In genomic region chr2:51285632-51286031, GRCm38 (mm10) we compare ENCODE assay signal across 23 mouse cellular contexts.
A peak's percentile ranks its signal among the peaks of the same experiment; 100 is the strongest.
DNase-seq lines count a peak whose midpoint lies in the region; ATAC-seq lines count a peak whose summit lies in the region.
"Had no signal": no experiment of that assay in that cellular context is flagged by ENCODE, and none has a peak within 500 bp of the region (broad histone marks: within the 10 kb centered on the region; RNA-seq: fewer than 3 reads in every experiment).

No protein-coding gene starts in this region.

- 76% methylated on average over 1 of the region's 1 CpGs for WGBS in forebrain, embryonic 13.5 days
- 76% methylated on average over 1 of the region's 1 CpGs for WGBS in forebrain, embryonic 11.5 days
- 72% methylated on average over 1 of the region's 1 CpGs for WGBS in forebrain, embryonic 16.5 days
- 76% methylated on average over 1 of the region's 1 CpGs for WGBS in forebrain, embryonic 12.5 days
- 25% methylated on average over 1 of the region's 1 CpGs for WGBS in lung, embryonic 16.5 days

- no peak overlapping the region for H3K4me2 ChIP-seq in forebrain, embryonic 13.5 days
- H3K4me2 ChIP-seq in forebrain, embryonic 11.5 days (ENCODE audit: low read depth, low read length, severe bottlenecking) = no peak overlapping the region
- no peak overlapping the region for H3K4me2 ChIP-seq in forebrain, embryonic 16.5 days (ENCODE audit: low read length)
- no peak overlapping the region for H3K4me2 ChIP-seq in forebrain, embryonic 12.5 days
- H3K4me2 ChIP-seq in lung, embryonic 16.5 days (ENCODE audit: low read depth, low read length) = no peak overlapping the region
- H3K4me2 ChIP-seq: embryonic facial prominence, embryonic 12.5 days; heart, embryonic 11.5 days; hindbrain, embryonic 12.5 days; hindbrain, embryonic 15.5 days had no signal

- no peak overlapping the region for H3K4me3 ChIP-seq in forebrain, embryonic 13.5 days
- H3K4me3 ChIP-seq in forebrain, embryonic 11.5 days (ENCODE audit: low read depth, low read length) = no peak overlapping the region
- H3K4me3 ChIP-seq in forebrain, embryonic 16.5 days (replicated peaks; ENCODE audit: low read length) = no peak overlapping the region
- H3K4me3 ChIP-seq in forebrain, embryonic 12.5 days (replicated peaks) = no peak overlapping the region
- no peak overlapping the region for H3K4me3 ChIP-seq in lung, embryonic 16.5 days (ENCODE audit: low read length)
- H3K4me3 ChIP-seq: embryonic facial prominence, embryonic 12.5 days; erythroblast, embryonic 14.5 days; gastrocnemius, adult 2 months; hindbrain, embryonic 12.5 days; hindbrain, embryonic 15.5 days had no signal

- H3K4me1 ChIP-seq in forebrain, embryonic 13.5 days = peaks cover 15% of the 10 kb centered on the region
- H3K4me1 ChIP-seq in forebrain, embryonic 11.5 days (replicated peaks; ENCODE audit: control insufficient read depth, insufficient read depth, low read length) = no peaks in the 10 kb centered on the region
- H3K4me1 ChIP-seq in forebrain, embryonic 16.5 days (replicated peaks; ENCODE audit: control insufficient read depth, insufficient read depth, low read length) = peaks cover 7% of the 10 kb centered on the region
- H3K4me1 ChIP-seq in forebrain, embryonic 12.5 days = peaks cover 8% of the 10 kb centered on the region
- H3K4me1 ChIP-seq in lung, embryonic 16.5 days (replicated peaks; ENCODE audit: control insufficient read depth, insufficient read depth, low read length) = no peaks in the 10 kb centered on the region; the same call in 1 of the 2 replicates
- H3K4me1 ChIP-seq: embryonic facial prominence, embryonic 12.5 days had no signal

- H3K9me3 ChIP-seq in forebrain, embryonic 13.5 days (replicated peaks) = no peaks in the 10 kb centered on the region
- no peaks in the 10 kb centered on the region for H3K9me3 ChIP-seq in forebrain, embryonic 11.5 days (ENCODE audit: control insufficient read depth, low read length)
- H3K9me3 ChIP-seq in forebrain, embryonic 16.5 days (ENCODE audit: control insufficient read depth, low read length) = no peaks in the 10 kb centered on the region
- H3K9me3 ChIP-seq in forebrain, embryonic 12.5 days = no peaks in the 10 kb centered on the region
- H3K9me3 ChIP-seq in lung, embryonic 16.5 days (ENCODE audit: control insufficient read depth, low read length) = no peaks in the 10 kb centered on the region
- H3K9me3 ChIP-seq: embryonic facial prominence, embryonic 12.5 days; hindbrain, embryonic 12.5 days; hindbrain, embryonic 15.5 days had no signal

- peak; percentile 67 for ATAC-seq in forebrain, embryonic 13.5 days
- no peak for ATAC-seq in forebrain, embryonic 11.5 days (replicated peaks; ENCODE audit: low FRiP score)
- ATAC-seq in forebrain, embryonic 16.5 days = peak; percentile 66; the same call in 1 of the 2 replicates
- no peak for ATAC-seq in forebrain, embryonic 12.5 days (ENCODE audit: low FRiP score)
- ATAC-seq in lung, embryonic 16.5 days (ENCODE audit: low read depth) = no peak
- ATAC-seq: intestine, postnatal 0 days had no signal

- no peaks in the 10 kb centered on the region for H3K27me3 ChIP-seq in forebrain, embryonic 13.5 days
- H3K27me3 ChIP-seq in forebrain, embryonic 11.5 days (ENCODE audit: control insufficient read depth, insufficient read depth, low read length) = no peaks in the 10 kb centered on the region
- H3K27me3 ChIP-seq in forebrain, embryonic 16.5 days (replicated peaks; ENCODE audit: control insufficient read depth, insufficient read depth, low read length) = no peaks in the 10 kb centered on the region
- H3K27me3 ChIP-seq in forebrain, embryonic 12.5 days = no peaks in the 10 kb centered on the region
- no peaks in the 10 kb centered on the region for H3K27me3 ChIP-seq in lung, embryonic 16.5 days (ENCODE audit: control insufficient read depth, insufficient read depth, low read depth, low read length)
- H3K27me3 ChIP-seq: CH12.LX; embryonic facial prominence, embryonic 12.5 days; hindbrain, embryonic 12.5 days; hindbrain, embryonic 15.5 days had no signal

- H3K27ac ChIP-seq in forebrain, embryonic 13.5 days = no peak overlapping the region
- no peak overlapping the region for H3K27ac ChIP-seq in forebrain, embryonic 11.5 days (ENCODE audit: low read depth, low read length)
- no peak overlapping the region for H3K27ac ChIP-seq in forebrain, embryonic 16.5 days (ENCODE audit: low read length)
- H3K27ac ChIP-seq in forebrain, embryonic 12.5 days = no peak overlapping the region
- peak overlapping the region; percentile 52 for H3K27ac ChIP-seq in lung, embryonic 16.5 days (ENCODE audit: low read length)
- H3K27ac ChIP-seq: embryonic facial prominence, embryonic 12.5 days; gastrocnemius, adult 2 months; hindbrain, embryonic 12.5 days; hindbrain, embryonic 15.5 days had no signal

- H3K36me3 ChIP-seq in forebrain, embryonic 13.5 days (ENCODE audit: poor library complexity, severe bottlenecking) = no peaks in the 10 kb centered on the region
- no peaks in the 10 kb centered on the region for H3K36me3 ChIP-seq in forebrain, embryonic 11.5 days (ENCODE audit: control insufficient read depth, insufficient read depth, low read length)
- H3K36me3 ChIP-seq in forebrain, embryonic 16.5 days (ENCODE audit: control insufficient read depth, insufficient read depth) = no peaks in the 10 kb centered on the region
- no peaks in the 10 kb centered on the region for H3K36me3 ChIP-seq in forebrain, embryonic 12.5 days (replicated peaks)
- H3K36me3 ChIP-seq in lung, embryonic 16.5 days (ENCODE audit: control insufficient read depth, insufficient read depth, low read length) = no peaks in the 10 kb centered on the region
- H3K36me3 ChIP-seq: embryonic facial prominence, embryonic 12.5 days; G1E; hindbrain, embryonic 12.5 days; hindbrain, embryonic 15.5 days had no signal

- no peak for DNase-seq in forebrain, embryonic 11.5 days (ENCODE audit: low spot score)
- no peak for DNase-seq in lung, postnatal 10 days
- no peak for DNase-seq in layer of hippocampus, adult 9-11 months
- DNase-seq: adrenal gland, adult 8-10 months; adrenal gland, postnatal 25 days; B cell, adult 2 months; cerebellum, adult 18-20 months; cerebellum, adult 9-10 months; gastrocnemius, adult 2 months; gastrocnemius, postnatal 14 days; heart, adult 11 months had no signal

- no peak overlapping the region for H3K9ac ChIP-seq in forebrain, embryonic 13.5 days
- H3K9ac ChIP-seq in forebrain, embryonic 11.5 days (ENCODE audit: low read length) = no peak overlapping the region
- H3K9ac ChIP-seq in forebrain, embryonic 16.5 days (replicated peaks; ENCODE audit: low read depth, low read length) = no peak overlapping the region
- H3K9ac ChIP-seq in forebrain, embryonic 12.5 days = no peak overlapping the region
- no peak overlapping the region for H3K9ac ChIP-seq in lung, embryonic 16.5 days (ENCODE audit: low read length)
- H3K9ac ChIP-seq: embryonic facial prominence, embryonic 12.5 days; hindbrain, embryonic 12.5 days; hindbrain, embryonic 15.5 days had no signal

Comparison
In these comparisons a context has a peak if more than half of its experiments do, and no peak if none do; other contexts are left out.
1. ATAC-seq: peak in forebrain, embryonic 13.5 days (single experiment) and forebrain, embryonic 16.5 days (single experiment); none in forebrain, embryonic 11.5 days (single experiment), forebrain, embryonic 12.5 days (single experiment) and lung, embryonic 16.5 days (single experiment).